Mouse (Mus musculus): ENCODE measurements around the gene Gbp7.

- TF ChIP-seq POLR2A (IDR thresholded peaks at IDR 0.05; ENCODE audit: insufficient read depth, low read depth, low read length) (peak; percentile 72), EP300 (IDR thresholded peaks at IDR 0.05; ENCODE audit: insufficient read depth, low read depth, low read length) (no peak), CTCF (IDR thresholded peaks at IDR 0.05) (no peak)
Measured at GRCm38 (mm10) chr3:142530087-142530953, at the start of gene Gbp7.

All from heart, adult 2 months (tissue).